Mouse (Mus musculus): ENCODE data around the gene Rem1.

The Rem1 gene

DNA sequence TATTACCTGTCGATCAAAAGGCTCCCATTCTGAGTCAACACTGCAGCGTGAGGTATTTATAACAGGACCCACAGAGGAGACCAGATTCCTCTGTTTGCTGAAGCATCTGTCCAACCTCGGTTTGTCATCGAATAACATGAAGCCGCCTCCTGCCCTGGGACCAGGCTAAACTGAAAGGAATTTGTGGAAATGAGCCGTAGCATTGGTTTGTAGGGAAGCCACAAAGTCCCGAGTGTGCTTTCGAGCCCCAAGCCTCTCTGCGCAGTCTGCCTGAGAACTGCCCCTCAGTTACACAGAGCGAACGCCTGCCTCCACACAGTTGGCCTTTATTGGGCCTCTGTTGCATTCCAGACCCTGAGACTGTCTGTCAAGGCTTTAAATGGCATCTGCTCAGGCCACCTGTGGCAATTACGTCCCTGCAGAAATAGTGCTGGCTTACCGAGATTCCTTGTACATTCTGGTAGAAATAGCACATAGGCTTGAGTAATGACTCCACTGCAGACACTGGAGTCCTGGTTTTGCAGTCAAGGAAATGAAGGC lies 48.6 kb downstream of the Rem1 start:
- DNase-seq (ENCODE audit: low read depth, low spot score) = no peak

DNA sequence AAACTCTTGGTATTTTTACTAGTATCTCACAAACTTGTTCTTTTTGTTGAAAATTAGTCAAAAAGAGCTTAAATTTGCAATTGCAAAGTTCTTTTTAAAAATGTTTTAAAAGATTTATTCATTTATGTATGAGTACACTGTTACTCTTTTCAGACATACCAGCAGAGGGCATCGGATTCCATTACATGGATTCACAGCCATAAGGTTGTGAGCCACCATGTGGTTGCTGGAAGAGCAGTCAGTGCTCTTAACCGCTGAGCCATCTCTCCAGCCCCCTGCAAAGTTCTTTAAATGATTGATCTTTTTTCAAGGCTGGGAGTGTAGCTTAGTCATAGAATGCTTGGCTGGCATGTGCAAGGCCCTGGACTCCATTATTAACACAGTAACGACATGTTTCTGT lies 51.6 kb downstream of the Rem1 start:
- DNase-seq (ENCODE audit: low read depth, low spot score) = peak; percentile 70

DNA sequence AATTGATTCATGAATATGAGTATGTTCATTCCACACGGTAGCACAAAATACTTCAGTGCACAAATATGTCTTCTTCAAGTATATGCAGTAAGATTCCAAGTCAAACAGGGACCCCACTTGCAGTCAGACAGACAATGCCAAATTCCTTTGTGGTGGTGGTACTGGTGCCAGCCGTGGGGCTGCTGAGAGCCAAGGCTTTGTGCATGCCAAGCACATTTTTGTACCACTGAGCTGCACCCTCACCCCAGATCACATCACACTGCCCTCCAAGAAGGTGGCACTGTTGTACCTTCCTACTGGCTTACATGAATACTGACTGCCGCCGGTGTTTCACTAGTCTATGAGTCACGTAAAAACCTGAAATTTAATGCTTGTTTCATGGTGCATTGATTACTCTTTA lies 52.2 kb downstream of the Rem1 start:
- no peak for DNase-seq (ENCODE audit: low read depth, low spot score)

DNA sequence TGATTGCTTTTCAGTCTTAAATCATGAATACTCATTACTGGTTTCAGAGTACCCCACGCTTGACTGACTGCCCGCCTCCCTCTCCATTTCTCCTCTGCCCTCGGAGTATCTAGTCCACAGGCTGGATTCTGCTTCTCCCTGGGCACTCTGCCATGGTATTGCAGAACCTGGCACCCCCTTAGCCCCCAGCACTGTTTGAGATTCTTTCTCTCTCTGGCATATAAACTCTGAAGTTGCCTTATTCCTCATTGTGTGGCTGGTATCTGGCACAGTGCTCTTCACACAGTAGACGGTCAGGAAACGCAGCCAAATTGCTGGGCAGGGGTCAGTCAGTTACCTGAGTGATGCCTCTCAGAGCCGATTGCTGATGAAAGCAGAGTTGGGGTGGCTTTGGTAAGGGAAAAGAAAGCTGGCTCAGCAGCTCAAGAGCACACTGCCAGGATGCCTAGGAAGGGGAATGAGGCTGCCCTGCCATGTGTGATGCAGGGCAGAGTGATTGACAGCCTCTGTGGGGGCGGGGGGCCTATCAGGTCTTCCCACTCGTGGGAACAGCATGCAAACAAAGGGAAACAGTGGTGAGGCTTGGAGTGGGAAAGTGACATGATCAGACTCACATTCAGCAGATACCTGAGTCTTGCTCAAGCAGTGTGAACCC lies 53.1 kb downstream of the Rem1 start:
- no peak for DNase-seq (ENCODE audit: low read depth, low spot score)

DNA sequence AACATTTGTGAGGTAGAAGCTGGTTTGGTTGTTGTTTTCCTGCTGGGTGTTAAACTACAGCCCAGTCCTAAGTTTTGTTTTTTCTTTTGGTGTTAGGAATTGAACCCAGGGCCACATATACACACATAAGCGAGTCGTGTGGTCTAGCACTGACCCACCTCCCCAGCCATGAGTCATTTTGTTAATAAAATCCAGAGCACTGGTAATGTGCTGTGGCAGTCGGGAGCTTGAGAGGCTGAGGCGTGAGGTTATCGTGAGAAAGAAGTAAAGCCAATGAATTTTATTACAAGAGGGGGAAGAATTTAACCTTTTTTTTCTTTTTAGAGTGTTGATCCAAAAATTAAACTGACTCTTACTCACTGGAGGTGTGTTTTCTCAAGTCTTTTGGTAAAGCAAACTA lies 56.3 kb downstream of the Rem1 start:
- no peak for DNase-seq (ENCODE audit: low read depth, low spot score)

Data from ES-CJ7 (cell line).